Mouse (Mus musculus) MEL (cell line): ENCODE measurements around the gene Parm1. TPM values are rescaled to one million over a fixed set of nuclear protein-coding genes. Genes with fewer than 3 reads are reported as not detected.

Experiments
- DNase-seq: peaks from one replicate; pipeline ENCODE4 v3.0.0; 2011; ENCODE audit warnings: low read depth, low spot score
- H3K27ac ChIP-seq: 2 replicates; pipeline ENCODE4 v1.5.1; 2012; ENCODE audit warnings: low read depth, mild to moderate bottlenecking, control low read depth, low read length, moderate library complexity; ENCODE audit not compliant: control insufficient read depth
- H3K27me3 ChIP-seq, 2 experiments: fragments of 150-350 bp in 1 of 2; sonication (generic) in 1 of 2; 2 replicates each; pipeline ENCODE4 v1.6.1; 2012; ENCODE audit warnings: low read length in 2 of 2, mild to moderate bottlenecking in 2 of 2, improper control_type of control experiment in 1 of 2, moderate library complexity in 1 of 2; ENCODE audit not compliant: insufficient read depth in 2 of 2, control insufficient read depth in 1 of 2
- H3K36me3 ChIP-seq, 2 experiments: 2 replicates each; pipeline ENCODE4 v1.6.1; 2012 to 2014; ENCODE audit warnings: low read length in 2 of 2, improper control_type of control experiment in 1 of 2, inconsistent platforms in 1 of 2, mild to moderate bottlenecking in 1 of 2; ENCODE audit not compliant: insufficient read depth in 2 of 2, control insufficient read depth in 1 of 2
- H3K4me1 ChIP-seq, 2 experiments: fragments of 150-350 bp in 1 of 2; sonication (generic) in 1 of 2; 2 replicates each; pipeline ENCODE4 v1.6.1; 2012; ENCODE audit warnings: low read length in 2 of 2, improper control_type of control experiment in 1 of 2, mild to moderate bottlenecking in 1 of 2; ENCODE audit not compliant: insufficient read depth in 2 of 2, control insufficient read depth in 1 of 2
- H3K4me3 ChIP-seq, 2 experiments: fragments of 150-350 bp in 1 of 2; sonication (generic) in 1 of 2; 2 replicates each; pipeline ENCODE4 v1.5.1; 2012; ENCODE audit warnings: low read depth in 2 of 2, low read length in 2 of 2, mild to moderate bottlenecking in 2 of 2, moderate library complexity in 2 of 2, control low read depth in 1 of 2, improper control_type of control experiment in 1 of 2; ENCODE audit not compliant: control insufficient read depth in 1 of 2, insufficient read depth in 1 of 2
- H3K79me2 ChIP-seq: 2 replicates; pipeline ENCODE4 v1.6.1; 2012; ENCODE audit warnings: mild to moderate bottlenecking, low read length, moderate library complexity; ENCODE audit not compliant: control insufficient read depth, poor library complexity, insufficient read depth
- H3K9ac ChIP-seq: 2 replicates; pipeline ENCODE4 v1.6.1; 2012; ENCODE audit warnings: low read depth, mild to moderate bottlenecking, control low read depth, low read length, moderate library complexity; ENCODE audit not compliant: control insufficient read depth, poor library complexity, severe bottlenecking
- H3K9me3 ChIP-seq: fragments of 150-350 bp; sonication (generic); replicated peaks from 2 replicates; pipeline ENCODE4 v1.6.1; 2012; ENCODE audit warnings: mild to moderate bottlenecking, low read length, improper control_type of control experiment, moderate library complexity; ENCODE audit not compliant: insufficient read depth
- BHLHE40 ChIP-seq: IDR thresholded peaks from 2 replicates; pipeline ENCODE4 v1.6.1; 2012; ENCODE audit warnings: low read depth, mild to moderate bottlenecking, inconsistent platforms, low read length, improper control_type of control experiment, borderline replicate concordance
- CHD2 ChIP-seq: IDR thresholded peaks from 2 replicates; pipeline ENCODE4 v1.6.1; 2011; ENCODE audit warnings: low read length, improper control_type of control experiment
- E2F4 ChIP-seq: IDR thresholded peaks from 2 replicates; pipeline ENCODE4 v1.6.1; 2011; ENCODE audit warnings: low read depth, low read length, improper control_type of control experiment, borderline replicate concordance
- ELF1 ChIP-seq: IDR thresholded peaks from 2 replicates; pipeline ENCODE4 v1.6.1; 2014; ENCODE audit warnings: low read depth, mild to moderate bottlenecking, inconsistent platforms, low read length, improper control_type of control experiment, moderate library complexity
- GABPA ChIP-seq: IDR thresholded peaks from 2 replicates; pipeline ENCODE4 v1.6.1; 2012; ENCODE audit warnings: low read depth, mild to moderate bottlenecking, inconsistent platforms, low read length, improper control_type of control experiment, moderate library complexity
- GATA1 ChIP-seq: IDR thresholded peaks from 2 replicates; pipeline ENCODE4 v1.6.1; 2011; ENCODE audit warnings: low read depth, low read length, improper control_type of control experiment
- MAZ ChIP-seq: IDR thresholded peaks from 2 replicates; pipeline ENCODE4 v1.6.1; 2012; ENCODE audit warnings: low read depth, mild to moderate bottlenecking, inconsistent platforms, low read length, improper control_type of control experiment
- MEF2A ChIP-seq: IDR thresholded peaks from 2 replicates; pipeline ENCODE4 v1.6.1; 2014; ENCODE audit warnings: low read depth, mild to moderate bottlenecking, inconsistent platforms, low read length, improper control_type of control experiment; ENCODE audit not compliant: poor library complexity, insufficient replicate concordance, severe bottlenecking; ENCODE audit errors: extremely low read depth
- NELFE ChIP-seq: IDR thresholded peaks from 2 replicates; pipeline ENCODE4 v1.6.1; 2011; ENCODE audit warnings: low read depth, low read length, improper control_type of control experiment
- RAD21 ChIP-seq: IDR thresholded peaks from 2 replicates; pipeline ENCODE4 v1.6.1; 2011; ENCODE audit warnings: mild to moderate bottlenecking, low read depth, low read length, improper control_type of control experiment
- TAL1 ChIP-seq: IDR thresholded peaks from 2 replicates; pipeline ENCODE4 v1.6.1; 2012; ENCODE audit warnings: mild to moderate bottlenecking, inconsistent platforms, low read length, moderate library complexity, mixed read lengths
- TCF12 ChIP-seq: IDR thresholded peaks from 2 replicates; pipeline ENCODE4 v1.6.1; 2014; ENCODE audit warnings: low read depth, mild to moderate bottlenecking, inconsistent platforms, low read length, improper control_type of control experiment, moderate library complexity
- UBTF ChIP-seq: IDR thresholded peaks from 2 replicates; pipeline ENCODE4 v1.6.1; 2012; ENCODE audit warnings: low read depth, mild to moderate bottlenecking, inconsistent platforms, low read length, improper control_type of control experiment, moderate library complexity, borderline replicate concordance; ENCODE audit not compliant: insufficient read depth
- USF1 ChIP-seq: IDR thresholded peaks from 2 replicates; pipeline ENCODE4 v1.6.1; 2014; ENCODE audit warnings: low read depth, mild to moderate bottlenecking, inconsistent platforms, low read length, improper control_type of control experiment, moderate library complexity
- USF2 ChIP-seq, 2 experiments: IDR thresholded peaks; 2 replicates each; pipeline ENCODE4 v1.6.1; 2011 to 2012; ENCODE audit warnings: improper control_type of control experiment in 2 of 2, low read length in 2 of 2, borderline replicate concordance in 1 of 2, inconsistent platforms in 1 of 2, low read depth in 1 of 2, mild to moderate bottlenecking in 1 of 2; ENCODE audit not compliant: insufficient read depth in 1 of 2
- ZMIZ1 ChIP-seq: IDR thresholded peaks from 2 replicates; pipeline ENCODE4 v1.6.1; 2012; ENCODE audit warnings: low read depth, mild to moderate bottlenecking, inconsistent platforms, low read length, improper control_type of control experiment, moderate library complexity
- polyA plus RNA-seq, 2 experiments: library from polyadenylated mRNA; stranded (reverse) in 1 of 2; unstranded in 1 of 2; fragments of >175 nt in 1 of 2; fragments of >200 nt in 1 of 2; gene quantifications; 2 replicates each; pipeline versions ENCODE4 v1.2.1 to v1.2.4; 2012; ENCODE audit warnings: low replicate concordance in 2 of 2, low read depth in 1 of 2; ENCODE audit not compliant: insufficient read length in 2 of 2, insufficient read depth in 1 of 2, missing spikeins in 1 of 2
- total RNA-seq: library from RNA; depleted of rRNA; stranded (reverse); fragments of 300-350 nt; gene quantifications from 2 replicates; pipeline ENCODE4 v1.2.3, GENCODE M21; 2012; rRNA removed

Parm1 gene
- total and polyA plus RNA-seq, 3 experiments = 19.1 to 76.1 (median 41.0) TPM

GRCm38 (mm10) chr5:91669235-91669634 lies 151.8 kb downstream of the Parm1 start:
- Histone ChIP-seq H3K4me1 (peaks cover 0 to 5% of the 10 kb centered on the region in 2 experiments; a peak in 1 of 4 replicates), H3K9me3 (no peaks in the 10 kb centered on the region), H3K27ac (no peak overlapping the region), H3K36me3 (no peaks in the 10 kb centered on the region; a peak in 1 of 4 replicates), H3K79me2 (no peaks in the 10 kb centered on the region), H3K4me3 (no peak overlapping the region), H3K9ac (no peak overlapping the region), H3K27me3 (no peaks in the 10 kb centered on the region)
- no peak for TF ChIP-seq TAL1
- no peak for TF ChIP-seq NELFE
- TF ChIP-seq TCF12 = no peak
- TF ChIP-seq GABPA = no peak
- TF ChIP-seq ZMIZ1 = no peak
- no peak for TF ChIP-seq BHLHE40
- no peak for TF ChIP-seq GATA1
- TF ChIP-seq MEF2A = no peak
- no peak for TF ChIP-seq ELF1
- TF ChIP-seq CHD2 = no peak
- TF ChIP-seq E2F4 = no peak
- no peak for TF ChIP-seq RAD21
- TF ChIP-seq USF2 (IDR thresholded peaks at IDR 0.05; ENCODE audit: borderline replicate concordance in 1 of 2, insufficient read depth in 1 of 2, low read depth in 1 of 2, low read length in 2 of 2) = no peak
- TF ChIP-seq MAZ = no peak
- TF ChIP-seq USF1 = no peak
- TF ChIP-seq UBTF = no peak
- no peak for DNase-seq

Other genes with a start within 250 kb of the Parm1 start
- 1.7 and 1.9 TPM in 2 replicates for gene Btc, start 114.6 kb upstream of the Parm1 start, total RNA-seq
- gene Btc, start 114.6 kb upstream of the Parm1 start, polyA plus RNA-seq = 1 to 10 TPM in 1 of 2 experiments, not detected in 1; 2.2 TPM